In the genomic region with DNA sequence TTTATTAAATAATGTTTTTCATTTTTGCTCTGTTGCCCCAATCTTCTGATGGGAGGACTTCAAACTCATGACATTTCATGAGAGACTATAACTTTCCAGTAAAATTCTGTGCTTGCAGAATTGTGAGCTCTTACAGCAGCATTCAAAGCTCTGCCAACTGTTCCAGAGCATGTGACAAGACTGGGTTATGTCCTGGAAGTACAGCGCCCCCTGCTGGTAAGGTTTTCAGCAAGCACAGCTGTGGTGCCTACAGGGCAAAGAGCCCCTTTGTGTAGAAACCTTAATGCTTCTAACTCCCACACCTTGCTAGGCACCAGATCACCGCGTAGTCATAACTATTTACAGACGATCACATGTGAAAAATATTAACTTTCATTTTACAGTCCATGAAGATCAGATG, we compare ENCODE assay signal across 8 mouse cellular contexts.
A peak's percentile ranks its signal among the peaks of the same experiment; 100 is the strongest.
DNase-seq lines count a peak whose midpoint lies in the region; ATAC-seq lines count a peak whose summit lies in the region.

No protein-coding gene starts in this region.

- no peak for ATAC-seq in cerebellum, adult (ENCODE audit: insufficient number of reproducible peaks, low FRiP score, low TSS enrichment)
- ATAC-seq in kidney, embryonic 14.5 days (ENCODE audit: low FRiP score, low TSS enrichment) = peak; percentile 83
- ATAC-seq in limb, embryonic 12.5 days (ENCODE audit: insufficient number of reproducible peaks, insufficient read depth, low FRiP score, low TSS enrichment, low read depth) = peak; percentile 83; the same call in 1 of the 2 replicates
- ATAC-seq in neural tube, embryonic 13.5 days (ENCODE audit: low read depth) = peak; percentile 82; the same call in 1 of the 2 replicates

- no peaks in the 10 kb centered on the region for H3K9me3 ChIP-seq in kidney, embryonic 14.5 days (ENCODE audit: control insufficient read depth, low read length)
- no peaks in the 10 kb centered on the region for H3K9me3 ChIP-seq in limb, embryonic 12.5 days
- no peaks in the 10 kb centered on the region for H3K9me3 ChIP-seq in neural tube, embryonic 13.5 days

- H3K4me2 ChIP-seq in kidney, embryonic 14.5 days (replicated peaks; ENCODE audit: low read depth, low read length) = no peak overlapping the region
- H3K4me2 ChIP-seq in limb, embryonic 12.5 days = no peak overlapping the region
- H3K4me2 ChIP-seq in neural tube, embryonic 13.5 days = no peak overlapping the region

- no peaks in the 10 kb centered on the region for H3K27me3 ChIP-seq in kidney, embryonic 14.5 days (ENCODE audit: control insufficient read depth, insufficient read depth, low read length)
- H3K27me3 ChIP-seq in limb, embryonic 12.5 days = no peaks in the 10 kb centered on the region
- H3K27me3 ChIP-seq in neural tube, embryonic 13.5 days = no peaks in the 10 kb centered on the region

- no peaks in the 10 kb centered on the region for H3K4me1 ChIP-seq in kidney, embryonic 14.5 days (ENCODE audit: control insufficient read depth, insufficient read depth, low read length)
- H3K4me1 ChIP-seq in limb, embryonic 12.5 days (replicated peaks) = 0 out of 2 replicates have a peak, but pooled peaks cover 3% of the 10 kb centered on the region
- peaks cover 8% of the 10 kb centered on the region for H3K4me1 ChIP-seq in neural tube, embryonic 13.5 days (replicated peaks)

- no peak overlapping the region for H3K9ac ChIP-seq in kidney, embryonic 14.5 days (ENCODE audit: low read depth, low read length)
- H3K9ac ChIP-seq in limb, embryonic 12.5 days (replicated peaks) = no peak overlapping the region
- H3K9ac ChIP-seq in neural tube, embryonic 13.5 days = no peak overlapping the region

- 41% methylated on average over 4 of the region's 4 CpGs for WGBS in kidney, embryonic 14.5 days
- WGBS in limb, embryonic 12.5 days = 37% methylated on average over 4 of the region's 4 CpGs
- WGBS in neural tube, embryonic 13.5 days = 29% methylated on average over 4 of the region's 4 CpGs

- DNase-seq in cerebellum, adult 11 months = peak; percentile 12
- DNase-seq in embryo, embryonic 11.5 days (ENCODE audit: low read depth, low spot score) = peak; percentile 79
- DNase-seq in heart, adult 18-20 months = peak; percentile 51 to 79
- peak; percentile 83 for DNase-seq in telencephalon, adult 2 months (ENCODE audit: low read depth, low spot score)

- H3K4me3 ChIP-seq in kidney, embryonic 14.5 days (ENCODE audit: low read length) = no peak overlapping the region
- no peak overlapping the region for H3K4me3 ChIP-seq in limb, embryonic 12.5 days (replicated peaks)
- no peak overlapping the region for H3K4me3 ChIP-seq in neural tube, embryonic 13.5 days

- H3K27ac ChIP-seq in kidney, embryonic 14.5 days (ENCODE audit: low read depth, low read length) = no peak overlapping the region
- no peak overlapping the region for H3K27ac ChIP-seq in limb, embryonic 12.5 days
- H3K27ac ChIP-seq in neural tube, embryonic 13.5 days (replicated peaks) = no peak overlapping the region

- no peaks in the 10 kb centered on the region for H3K36me3 ChIP-seq in kidney, embryonic 14.5 days (ENCODE audit: control insufficient read depth, insufficient read depth, low read length)
- H3K36me3 ChIP-seq in limb, embryonic 12.5 days = no peaks in the 10 kb centered on the region
- H3K36me3 ChIP-seq in neural tube, embryonic 13.5 days = no peaks in the 10 kb centered on the region

Comparison
In these comparisons a context has a peak if more than half of its experiments do, and no peak if none do; other contexts are left out.
1. DNase-seq: peak in every context shown above with its lines; median percentile 83 in telencephalon, adult 2 months; 79 in embryo, embryonic 11.5 days; 65 in heart, adult 18-20 months; 12 in cerebellum, adult 11 months.